Mouse (Mus musculus) heart, postnatal 0 days (tissue): ENCODE measurements around the gene Myo1g. TPM values are rescaled to one million over a fixed set of nuclear protein-coding genes. Genes with fewer than 3 reads are reported as not detected.

Source experiments
- ATAC-seq: fragments of 200-750 bp; cut with Nextera tagmentation; 2 replicates; pipeline ENCODE4 v1.8.0; 2017; ENCODE audit warnings: low read depth, moderate number of reproducible peaks, moderate library complexity; ENCODE audit not compliant: insufficient read depth
- DNase-seq: peaks from one replicate; pipeline ENCODE4 v3.0.0-alpha.2; 2016; ENCODE audit warnings: low spot score
- H3K27ac ChIP-seq: fragments of 300-500 bp; sonication (generic); 2 replicates; pipeline ENCODE4 v1.5.1; 2014; ENCODE audit warnings: low read depth, mild to moderate bottlenecking
- H3K27me3 ChIP-seq: fragments of 300-500 bp; sonication (generic); 2 replicates; pipeline ENCODE4 v1.6.1; 2014; ENCODE audit warnings: low read length, mixed read lengths; ENCODE audit not compliant: control insufficient read depth, insufficient read depth
- H3K36me3 ChIP-seq: fragments of 300-500 bp; sonication (generic); replicated peaks from 2 replicates; pipeline ENCODE4 v1.6.1; 2014; ENCODE audit warnings: low read length, mixed read lengths; ENCODE audit not compliant: control insufficient read depth, insufficient read depth
- H3K4me1 ChIP-seq: fragments of 300-500 bp; sonication (generic); 2 replicates; pipeline ENCODE4 v1.6.1; 2014; ENCODE audit warnings: antibody characterized with exemption; ENCODE audit not compliant: control insufficient read depth, insufficient read depth
- H3K4me2 ChIP-seq: fragments of 300-500 bp; sonication (generic); 2 replicates; pipeline ENCODE4 v1.6.1; 2014; ENCODE audit warnings: low read depth, mild to moderate bottlenecking, low read length, moderate library complexity
- H3K4me3 ChIP-seq: fragments of 300-500 bp; sonication (generic); 2 replicates; pipeline ENCODE4 v1.5.1; 2014; ENCODE audit warnings: low read depth, low read length
- H3K9ac ChIP-seq: fragments of 300-500 bp; sonication (generic); replicated peaks from 2 replicates; pipeline ENCODE4 v1.6.1; 2014; ENCODE audit warnings: low read depth, low read length, mixed read lengths
- H3K9me3 ChIP-seq: fragments of 300-500 bp; sonication (generic); replicated peaks from 2 replicates; pipeline ENCODE4 v1.6.1; 2016; ENCODE audit warnings: low read length; ENCODE audit not compliant: control insufficient read depth
- CTCF ChIP-seq: IDR thresholded peaks from 2 replicates; pipeline ENCODE4 v1.5.1; 2016; ENCODE audit warnings: antibody characterized with exemption, control low read depth, low read depth
- EP300 ChIP-seq: IDR thresholded peaks from 2 replicates; pipeline ENCODE4 v1.6.1; 2016; ENCODE audit warnings: antibody characterized with exemption, low read depth
- WGBS: fragments of 180-500 bp; shearing (Covaris S2); extraction: QIAGEN DNeasy Blood & Tissue Kit; methylation state at CpG from one replicate; pipeline ENCODE4 v1.1.7; 2014; 5-methylcytosine and 5-hydroxymethylcytosine counted together
- polyA plus RNA-seq: library from polyadenylated mRNA; unstranded; fragments of >200 nt; fragmentation: Nextera tagmentation; extraction: Ambion mirVana; gene quantifications from 2 replicates; pipeline ENCODE4 v1.2.1, GENCODE M21; 2015
- total RNA-seq: library from RNA; depleted of rRNA; stranded (reverse); fragments of >200 nt; gene quantifications from 2 replicates; pipeline ENCODE4 v1.2.3, GENCODE M21; 2014; ENCODE audit warnings: low replicate concordance

Gene Myo1g
- total and polyA plus RNA-seq, 2 experiments from 2014 or later = 0.56 to 0.65 TPM

DNA sequence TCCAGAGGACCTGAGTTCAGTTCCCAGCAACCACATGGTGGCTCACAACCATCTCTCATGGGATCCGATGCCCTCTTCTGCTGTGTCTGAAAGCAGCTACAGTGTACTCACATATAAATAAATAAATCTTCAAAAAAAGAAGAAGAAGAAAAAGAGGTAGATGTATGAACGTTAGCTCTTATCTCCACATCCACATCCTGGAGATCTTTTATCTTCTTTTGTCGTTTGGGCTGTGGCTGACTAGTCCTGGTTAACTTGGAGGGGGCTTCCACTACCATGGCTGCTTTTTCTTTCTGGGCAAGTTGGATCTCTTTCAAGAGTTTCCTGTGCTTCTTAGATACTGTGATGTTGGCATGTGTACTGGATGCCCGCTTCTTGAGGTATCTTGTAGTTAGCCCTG, 42.4 kb upstream of the Myo1g start:
- no peak for ATAC-seq
- Histone ChIP-seq H3K9ac (no peak overlapping the region), H3K9me3 (no peaks in the 10 kb centered on the region), H3K4me2 (no peak overlapping the region), H3K4me1 (peaks cover 6% of the 10 kb centered on the region; the same call in 1 of the 2 replicates), H3K27me3 (no peaks in the 10 kb centered on the region), H3K4me3 (no peak overlapping the region), H3K36me3 (no peaks in the 10 kb centered on the region), H3K27ac (no peak overlapping the region)
- 76% methylated on average over 4 of the region's 4 CpGs for WGBS
- no peak for DNase-seq
- TF ChIP-seq EP300 = no peak
- no peak for TF ChIP-seq CTCF

DNA sequence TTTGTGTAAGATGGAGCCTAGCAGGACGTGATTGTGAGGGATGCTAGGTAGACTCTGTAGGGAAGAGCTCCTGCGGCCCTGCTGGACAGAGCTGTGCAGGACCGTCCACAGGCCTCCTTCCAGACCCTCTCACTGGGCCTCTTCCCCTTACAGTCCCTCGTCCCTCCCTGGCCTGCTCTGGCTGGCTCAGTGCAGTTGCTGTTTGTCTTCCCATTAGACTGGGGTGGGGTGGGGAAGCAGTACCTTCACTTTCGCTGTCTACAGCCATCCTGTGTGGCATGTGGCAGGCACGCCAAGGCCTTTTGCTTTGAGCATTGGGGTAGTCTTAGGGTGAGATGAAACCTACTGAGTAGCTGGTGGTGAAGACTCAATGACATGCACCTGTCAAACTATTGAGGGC, 41.6 kb upstream of the Myo1g start:
- H3K4me2 ChIP-seq = peak overlapping the region; percentile 26; the same call in 1 of the 2 replicates
- H3K9me3 ChIP-seq = no peaks in the 10 kb centered on the region
- 0 out of 2 replicates have a peak, but pooled peaks have one; percentile 20 for ATAC-seq
- TF ChIP-seq CTCF = no peak
- TF ChIP-seq EP300 = no peak
- no peak overlapping the region for H3K9ac ChIP-seq
- no peaks in the 10 kb centered on the region for H3K27me3 ChIP-seq
- H3K27ac ChIP-seq = no peak overlapping the region
- no peak for DNase-seq
- WGBS = 73% methylated on average over 6 of the region's 6 CpGs
- H3K4me1 ChIP-seq = peaks cover 6% of the 10 kb centered on the region; the same call in 1 of the 2 replicates
- peak overlapping the region; percentile 32; the same call in 1 of the 2 replicates for H3K4me3 ChIP-seq
- no peaks in the 10 kb centered on the region; the same call in 1 of the 2 replicates for H3K36me3 ChIP-seq

DNA sequence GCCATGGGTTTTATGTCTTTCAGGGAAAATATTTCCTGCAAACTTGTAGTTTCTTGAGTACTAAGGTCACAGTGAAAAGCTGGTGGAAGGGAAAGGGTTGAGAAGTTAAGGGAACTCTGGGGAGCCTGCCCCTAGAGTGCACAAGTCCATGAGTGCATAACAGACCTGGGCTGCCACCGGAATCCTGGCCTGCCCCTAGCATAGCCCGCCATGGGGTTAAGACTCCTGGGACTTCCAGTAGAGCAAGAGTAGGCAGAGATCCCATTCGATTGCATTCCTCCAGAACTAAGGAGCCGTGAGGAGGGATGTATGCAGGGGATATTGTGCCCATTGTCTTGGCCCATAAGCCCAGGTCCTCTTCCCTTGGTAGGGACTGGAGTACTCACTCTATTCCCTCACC, 40.7 kb upstream of the Myo1g start:
- Histone ChIP-seq H3K9ac (no peak overlapping the region; the same call in 1 of the 2 replicates), H3K27me3 (no peaks in the 10 kb centered on the region), H3K27ac (peak overlapping the region; percentile 41; the same call in 1 of the 2 replicates), H3K4me3 (peak overlapping the region; percentile 32; the same call in 1 of the 2 replicates), H3K4me1 (peaks cover 6% of the 10 kb centered on the region; the same call in 1 of the 2 replicates), H3K36me3 (no peaks in the 10 kb centered on the region; the same call in 1 of the 2 replicates), H3K9me3 (no peaks in the 10 kb centered on the region), H3K4me2 (peak overlapping the region; percentile 26; the same call in 1 of the 2 replicates)
- TF ChIP-seq CTCF = no peak
- no peak for TF ChIP-seq EP300
- WGBS = 70% methylated on average over 4 of the region's 4 CpGs
- no peak for DNase-seq
- ATAC-seq = no peak

DNA sequence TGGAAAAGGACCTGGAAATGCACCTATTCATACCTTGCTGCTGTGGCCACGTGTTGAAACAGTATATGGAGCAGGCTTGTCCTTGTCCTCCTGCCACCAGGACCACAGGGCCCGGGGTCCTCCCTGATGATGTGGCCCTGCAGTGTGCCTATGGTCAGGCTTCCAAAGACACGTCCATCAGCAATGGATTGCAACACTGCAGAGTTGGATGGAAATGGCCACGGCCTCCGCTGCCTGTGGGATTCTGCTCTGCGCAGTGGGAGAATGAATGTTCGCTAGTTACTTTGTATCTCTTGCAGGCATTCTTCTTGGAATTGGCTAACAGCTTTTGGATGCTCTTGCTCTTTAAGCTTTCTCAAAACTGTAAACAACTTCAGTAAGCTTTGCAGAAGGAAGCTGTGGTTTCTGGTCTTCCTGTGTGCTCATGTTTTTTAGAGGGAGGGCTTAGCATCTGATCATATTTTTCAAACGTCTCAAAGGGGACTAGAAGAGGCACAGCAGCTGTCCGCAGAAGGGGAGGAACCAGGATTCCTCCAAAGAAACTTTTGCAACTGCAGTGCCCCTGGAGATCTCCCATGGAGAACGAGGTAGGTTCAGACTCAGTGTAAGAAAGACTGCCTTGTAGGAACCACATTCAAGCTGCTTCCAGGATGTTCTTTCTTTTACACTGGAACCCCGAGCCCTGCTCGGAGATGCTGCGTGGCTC, 40.0 kb upstream of the Myo1g start:
- 81% methylated on average over 13 of the region's 13 CpGs for WGBS

DNA sequence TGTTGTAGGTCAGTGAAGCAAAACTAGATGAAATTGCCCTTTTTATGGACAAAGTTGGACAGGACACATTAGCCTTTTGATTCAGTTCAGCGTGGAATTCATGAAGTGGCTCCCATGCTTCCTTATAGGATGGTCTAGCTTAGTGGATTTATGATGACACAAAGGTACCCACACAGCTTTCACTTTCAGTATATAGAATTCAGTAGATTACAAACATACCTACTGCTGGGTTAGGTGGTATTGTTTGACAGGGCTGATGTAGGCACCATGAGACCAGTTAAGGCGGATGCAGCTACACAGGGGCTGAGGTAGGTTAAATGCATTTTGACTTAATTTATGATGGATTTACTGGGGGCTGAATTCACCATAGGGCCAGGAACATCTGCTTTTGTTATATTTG, 39.2 kb upstream of the Myo1g start:
- H3K4me1 ChIP-seq = peaks cover 6% of the 10 kb centered on the region; the same call in 1 of the 2 replicates
- H3K4me3 ChIP-seq = no peak overlapping the region
- no peaks in the 10 kb centered on the region for H3K9me3 ChIP-seq
- H3K9ac ChIP-seq = no peak overlapping the region
- WGBS = 94% methylated on average over 2 of the region's 2 CpGs
- no peak for TF ChIP-seq CTCF
- no peak for TF ChIP-seq EP300
- H3K27me3 ChIP-seq = no peaks in the 10 kb centered on the region
- H3K27ac ChIP-seq = peak overlapping the region; percentile 4; the same call in 1 of the 2 replicates
- H3K4me2 ChIP-seq = no peak overlapping the region; the same call in 1 of the 2 replicates
- H3K36me3 ChIP-seq = no peaks in the 10 kb centered on the region; the same call in 1 of the 2 replicates
- DNase-seq (no peak), ATAC-seq (no peak)

More for the DNA sequence above, 40.0 kb upstream of the Myo1g start:
- Histone ChIP-seq H3K36me3 (no peaks in the 10 kb centered on the region; the same call in 1 of the 2 replicates), H3K9ac (no peak overlapping the region; the same call in 1 of the 2 replicates), H3K4me3 (peak overlapping the region; percentile 32; the same call in 1 of the 2 replicates), H3K4me1 (peaks cover 6% of the 10 kb centered on the region; the same call in 1 of the 2 replicates), H3K27ac (peak overlapping the region; percentile 41; the same call in 1 of the 2 replicates), H3K9me3 (no peaks in the 10 kb centered on the region), H3K4me2 (peak overlapping the region; percentile 42; the same call in 1 of the 2 replicates), H3K27me3 (no peaks in the 10 kb centered on the region)
- DNase-seq (no peak), ATAC-seq (no peak)
- TF ChIP-seq CTCF = no peak
- TF ChIP-seq EP300 = no peak
